Mouse (Mus musculus): ENCODE measurements at regions not wholly inside any gene's neighbourhood (a gene's known extent, or its start where the extent isn't known, plus 50 kb on each side); places are given as distances from the start of the nearest gene placed in this dataset.

GRCm38 (mm10) chr7:71266101-71266500 is 85.2 kb downstream of the Gm10295 start:
- no peaks in the 10 kb centered on the region for H3K36me3 ChIP-seq (ENCODE audit: control insufficient read depth, insufficient read depth)
- TF ChIP-seq POLR2A (IDR thresholded peaks at IDR 0.05; ENCODE audit: insufficient read length, low read depth) (no peak), USF1 (IDR thresholded peaks at IDR 0.05; ENCODE audit: low read depth) (no peak), TCF3 (IDR thresholded peaks at IDR 0.05; ENCODE audit: insufficient read length, low read depth) (no peak), MAX (IDR thresholded peaks at IDR 0.05; ENCODE audit: low read depth) (no peak), TCF12 (IDR thresholded peaks at IDR 0.05; ENCODE audit: insufficient read depth, poor library complexity, severe bottlenecking) (no peak), MYOG (IDR thresholded peaks at IDR 0.05; ENCODE audit: control insufficient read depth in 1 of 3, insufficient read depth in 1 of 3, insufficient read length in 2 of 3, low read depth in 2 of 3) (no peak), SRF (IDR thresholded peaks at IDR 0.05; ENCODE audit: control insufficient read depth, insufficient read length, low read depth) (no peak), REST (IDR thresholded peaks at IDR 0.05; ENCODE audit: insufficient read depth, insufficient read length) (no peak), CEBPB (IDR thresholded peaks at IDR 0.05; ENCODE audit: insufficient read depth, poor library complexity, severe bottlenecking) (no peak), E2F4 (IDR thresholded peaks at IDR 0.05; ENCODE audit: insufficient read depth) (no peak), POLR2AphosphoS2 (IDR thresholded peaks at IDR 0.05; ENCODE audit: insufficient read length, low read depth) (no peak), MYOD1 (IDR thresholded peaks at IDR 0.05; ENCODE audit: control insufficient read depth in 1 of 3, insufficient read length in 2 of 3, low read depth in 2 of 3) (no peak)
- H3K27me3 ChIP-seq (ENCODE audit: control insufficient read depth, insufficient read depth, insufficient read length): no peaks in the 10 kb centered on the region
- no peak overlapping the region for H3K4me2 ChIP-seq (ENCODE audit: low read depth)
- no peak overlapping the region for H3ac ChIP-seq (ENCODE audit: control insufficient read depth, insufficient read length)
- H3K79me2 ChIP-seq (ENCODE audit: control insufficient read depth, insufficient read depth): no peaks in the 10 kb centered on the region
- no peak overlapping the region for H3K4me3 ChIP-seq

GRCm38 (mm10) chr7:71264115-71264514 is 87.2 kb downstream of the Gm10295 start:
- no peaks in the 10 kb centered on the region for H3K36me3 ChIP-seq (ENCODE audit: control insufficient read depth, insufficient read depth)
- TF ChIP-seq TCF3 (IDR thresholded peaks at IDR 0.05; ENCODE audit: insufficient read length, low read depth): no peak
- TF ChIP-seq USF1 (IDR thresholded peaks at IDR 0.05; ENCODE audit: low read depth): no peak
- TF ChIP-seq CEBPB (IDR thresholded peaks at IDR 0.05; ENCODE audit: insufficient read depth, poor library complexity, severe bottlenecking): no peak
- H3K27me3 ChIP-seq (ENCODE audit: control insufficient read depth, insufficient read depth, insufficient read length): no peaks in the 10 kb centered on the region
- H3ac ChIP-seq (ENCODE audit: control insufficient read depth, insufficient read length): no peak overlapping the region
- no peak overlapping the region for H3K4me2 ChIP-seq (ENCODE audit: low read depth)
- no peak overlapping the region for H3K4me3 ChIP-seq
- H3K79me2 ChIP-seq (ENCODE audit: control insufficient read depth, insufficient read depth): no peaks in the 10 kb centered on the region

- no peak overlapping the region for H3K4me3 ChIP-seq
- no peaks in the 10 kb centered on the region for H3K36me3 ChIP-seq (ENCODE audit: control insufficient read depth, insufficient read depth)
- no peaks in the 10 kb centered on the region for H3K27me3 ChIP-seq (ENCODE audit: control insufficient read depth, insufficient read depth, insufficient read length)
- H3K79me2 ChIP-seq (ENCODE audit: control insufficient read depth, insufficient read depth): no peaks in the 10 kb centered on the region
- no peak overlapping the region for H3ac ChIP-seq (ENCODE audit: control insufficient read depth, insufficient read length)
- no peak overlapping the region for H3K4me2 ChIP-seq (ENCODE audit: low read depth)
- TF ChIP-seq E2F4 (IDR thresholded peaks at IDR 0.05; ENCODE audit: insufficient read depth) (no peak), TCF3 (IDR thresholded peaks at IDR 0.05; ENCODE audit: insufficient read length, low read depth) (no peak), MYOG (IDR thresholded peaks at IDR 0.05; ENCODE audit: control insufficient read depth in 1 of 3, insufficient read depth in 1 of 3, insufficient read length in 2 of 3, low read depth in 2 of 3) (no peak), REST (IDR thresholded peaks at IDR 0.05; ENCODE audit: insufficient read depth, insufficient read length) (no peak), SRF (IDR thresholded peaks at IDR 0.05; ENCODE audit: control insufficient read depth, insufficient read length, low read depth) (no peak), CEBPB (IDR thresholded peaks at IDR 0.05; ENCODE audit: insufficient read depth, poor library complexity, severe bottlenecking) (no peak), POLR2A (IDR thresholded peaks at IDR 0.05; ENCODE audit: insufficient read length, low read depth) (no peak), USF1 (IDR thresholded peaks at IDR 0.05; ENCODE audit: low read depth) (no peak), POLR2AphosphoS2 (IDR thresholded peaks at IDR 0.05; ENCODE audit: insufficient read length, low read depth) (no peak), MYOD1 (IDR thresholded peaks at IDR 0.05; ENCODE audit: control insufficient read depth in 1 of 3, insufficient read length in 2 of 3, low read depth in 2 of 3) (no peak), TCF12 (IDR thresholded peaks at IDR 0.05; ENCODE audit: insufficient read depth, poor library complexity, severe bottlenecking) (no peak), MAX (IDR thresholded peaks at IDR 0.05; ENCODE audit: low read depth) (no peak)
Observed at GRCm38 (mm10) chr7:71249669-71250068, 101.6 kb downstream of the Gm10295 start.

GRCm38 (mm10) chr7:71249216-71249615 is 102.1 kb downstream of the Gm10295 start:
- TF ChIP-seq POLR2AphosphoS2 (IDR thresholded peaks at IDR 0.05; ENCODE audit: insufficient read length, low read depth): no peak
- TF ChIP-seq MAX (IDR thresholded peaks at IDR 0.05; ENCODE audit: low read depth): no peak
- no peak for TF ChIP-seq USF1 (IDR thresholded peaks at IDR 0.05; ENCODE audit: low read depth)
- no peaks in the 10 kb centered on the region for H3K27me3 ChIP-seq (ENCODE audit: control insufficient read depth, insufficient read depth, insufficient read length)
- no peaks in the 10 kb centered on the region for H3K79me2 ChIP-seq (ENCODE audit: control insufficient read depth, insufficient read depth)
- H3K4me3 ChIP-seq: no peak overlapping the region
- no peak overlapping the region for H3ac ChIP-seq (ENCODE audit: control insufficient read depth, insufficient read length)
- no peaks in the 10 kb centered on the region for H3K36me3 ChIP-seq (ENCODE audit: control insufficient read depth, insufficient read depth)
- no peak overlapping the region for H3K4me2 ChIP-seq (ENCODE audit: low read depth)

- H3K36me3 ChIP-seq (ENCODE audit: control insufficient read depth, insufficient read depth): no peaks in the 10 kb centered on the region
- H3K79me2 ChIP-seq (ENCODE audit: control insufficient read depth, insufficient read depth): no peaks in the 10 kb centered on the region
- TF ChIP-seq POLR2A (IDR thresholded peaks at IDR 0.05; ENCODE audit: insufficient read length, low read depth) (no peak), TCF12 (IDR thresholded peaks at IDR 0.05; ENCODE audit: insufficient read depth, poor library complexity, severe bottlenecking) (no peak), MYOD1 (IDR thresholded peaks at IDR 0.05; ENCODE audit: control insufficient read depth in 1 of 3, insufficient read length in 2 of 3, low read depth in 2 of 3) (no peak), USF1 (IDR thresholded peaks at IDR 0.05; ENCODE audit: low read depth) (no peak), SRF (IDR thresholded peaks at IDR 0.05; ENCODE audit: control insufficient read depth, insufficient read length, low read depth) (no peak), MAX (IDR thresholded peaks at IDR 0.05; ENCODE audit: low read depth) (no peak), REST (IDR thresholded peaks at IDR 0.05; ENCODE audit: insufficient read depth, insufficient read length) (no peak), E2F4 (IDR thresholded peaks at IDR 0.05; ENCODE audit: insufficient read depth) (no peak), POLR2AphosphoS2 (IDR thresholded peaks at IDR 0.05; ENCODE audit: insufficient read length, low read depth) (no peak)
- H3K27me3 ChIP-seq (ENCODE audit: control insufficient read depth, insufficient read depth, insufficient read length): no peaks in the 10 kb centered on the region
- H3K4me3 ChIP-seq: no peak overlapping the region
- H3K4me2 ChIP-seq (ENCODE audit: low read depth): no peak overlapping the region
- no peak overlapping the region for H3ac ChIP-seq (ENCODE audit: control insufficient read depth, insufficient read length)
Observed at GRCm38 (mm10) chr7:71247922-71248321, 103.4 kb downstream of the Gm10295 start.
